Mouse (Mus musculus): ENCODE data around the gene Triobp.
"Not testable (repeated sequence)": the region's sequence is repeated elsewhere in the genome, so short reads cannot be mapped to it uniquely, and the experiment has no call there.

DNA sequence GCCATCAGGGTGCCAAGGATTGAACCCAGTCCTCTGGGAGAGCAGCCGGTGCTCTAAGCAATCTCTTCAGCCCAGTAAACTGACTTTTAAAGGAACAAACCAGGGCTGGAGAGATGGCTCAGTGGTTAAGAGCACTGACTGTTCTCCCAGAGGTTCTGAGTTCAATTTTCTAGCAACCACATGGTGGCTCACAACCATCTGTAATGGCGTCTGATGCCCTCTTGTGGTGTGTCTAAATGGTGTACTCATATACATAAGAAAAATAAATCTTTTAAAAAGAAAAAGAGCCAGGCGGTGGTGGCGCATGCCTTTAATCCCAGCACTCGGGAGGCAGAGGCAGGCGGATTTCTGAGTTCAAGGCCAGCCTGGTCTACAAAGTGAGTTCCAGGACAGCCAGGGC is 60.3 kb downstream of the Triobp start:
- TF ChIP-seq POLR2A (IDR thresholded peaks at IDR 0.05; ENCODE audit: insufficient read depth, low read depth, low read length): not testable (repeated sequence)
- peak; percentile 37 for TF ChIP-seq CTCF (IDR thresholded peaks at IDR 0.05)
